Mouse (Mus musculus) urinary bladder, postnatal 0 days (tissue): ENCODE results near the gene Vmn1r52. TPM values are rescaled to one million over a fixed set of nuclear protein-coding genes. Genes with fewer than 3 reads are reported as not detected.

Experiments used
- polyA plus RNA-seq: library from polyadenylated mRNA; unstranded; fragments of >200 nt; fragmentation: Nextera tagmentation; extraction: Ambion mirVana; gene quantifications from 2 replicates; pipeline ENCODE4 v1.2.1, GENCODE M21; 2015

Vmn1r52 gene
- not detected in 2 replicates for polyA plus RNA-seq

DNA sequence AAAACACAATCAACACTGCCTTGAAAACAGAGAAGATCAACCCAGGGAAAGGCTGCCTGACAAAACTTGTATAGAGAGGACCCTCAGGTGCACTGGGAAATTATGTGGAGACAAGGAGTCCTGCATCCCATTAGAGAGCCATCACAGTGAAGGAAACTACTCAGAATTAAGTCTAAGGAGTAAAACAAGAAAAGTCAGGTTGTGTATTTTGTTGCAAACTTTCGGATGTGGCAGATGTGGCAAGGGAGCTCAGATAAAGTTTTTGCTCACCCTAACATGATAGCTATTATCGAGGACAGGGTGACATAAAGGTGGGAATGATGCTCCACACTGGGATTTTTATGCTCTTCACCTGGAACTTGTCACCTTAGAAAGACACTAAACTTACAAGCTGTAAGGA lies at the start of gene Vmn1r52:
Gene Vmn1r52, plus strand, starts transcription at position 301 of the 400 bp plus-strand sequence.

DNA sequence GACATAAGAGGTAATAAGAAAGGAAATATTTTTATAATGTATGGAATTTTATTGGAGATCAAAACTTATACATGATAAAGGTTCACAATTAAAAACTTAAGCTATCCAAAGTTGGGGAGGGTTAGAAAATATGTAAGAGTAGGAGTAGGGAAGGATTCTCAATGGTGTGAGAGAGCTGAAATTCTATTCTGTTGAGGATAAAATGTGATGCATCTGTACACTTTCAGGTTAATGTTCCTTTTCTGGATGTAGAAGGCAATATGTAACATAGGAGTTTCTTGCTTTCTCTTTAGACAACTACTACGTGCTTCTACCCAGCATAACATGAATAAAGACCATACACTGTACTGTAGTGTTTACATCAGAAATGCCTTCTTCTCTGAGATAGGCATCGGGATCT lies 27.9 kb downstream of the Vmn1r52 start, which contains the start of gene V1ra8:
Gene V1ra8, plus strand, starts transcription at position 301 of the 400 bp plus-strand sequence.

DNA sequence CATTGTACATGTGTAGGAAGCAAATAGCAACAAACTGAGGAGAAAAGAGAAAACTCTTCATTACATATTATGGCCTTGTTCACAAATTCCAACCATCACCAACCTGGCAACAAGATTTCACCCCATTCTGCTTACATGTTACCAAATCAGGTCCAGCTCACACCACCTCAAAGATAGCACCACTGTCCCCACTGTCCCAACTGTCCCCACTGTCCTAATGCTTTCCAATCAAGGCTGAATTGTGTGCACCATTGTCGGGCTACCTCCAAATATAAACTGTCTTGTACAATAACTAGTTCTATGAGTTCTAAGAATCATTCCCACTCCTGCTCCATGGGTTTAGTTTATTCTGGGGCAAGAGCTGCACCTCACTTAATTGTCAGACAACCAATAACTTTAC lies 49.7 kb downstream of the Vmn1r52 start, which contains the start of gene Vmn1r53:
Gene Vmn1r53, minus strand, starts transcription at position 101 of the 400 bp plus-strand sequence.

Other genes with a start within 250 kb of the Vmn1r52 start
- not detected in 2 replicates for gene Vmn1r45, start 234.2 kb upstream of the Vmn1r52 start, polyA plus RNA-seq
- gene Vmn1r46, start 205.5 kb upstream of the Vmn1r52 start, polyA plus RNA-seq: not detected in 2 replicates
- gene Vmn1r47, start 158.7 kb upstream of the Vmn1r52 start, polyA plus RNA-seq: not detected in 2 replicates
- gene Vmn1r48, start 138.0 kb upstream of the Vmn1r52 start, polyA plus RNA-seq: not detected in 2 replicates
- not detected in 2 replicates for gene Vmn1r49, start 96.3 kb upstream of the Vmn1r52 start, polyA plus RNA-seq
- gene Vmn1r50, start 73.4 kb upstream of the Vmn1r52 start, polyA plus RNA-seq: not detected in 2 replicates
- gene Vmn1r51, start 52.2 kb upstream of the Vmn1r52 start, polyA plus RNA-seq: 0.05 TPM in 1 of 2 replicates, not detected in the other
- gene V1ra8, start 28.0 kb downstream of the Vmn1r52 start, polyA plus RNA-seq: not detected in 2 replicates
- gene Vmn1r53, start 49.6 kb downstream of the Vmn1r52 start, polyA plus RNA-seq: not detected in 2 replicates
- not detected in 2 replicates for gene Vmn1r54, start 71.5 kb downstream of the Vmn1r52 start, polyA plus RNA-seq
- gene BC048671, start 126.4 kb downstream of the Vmn1r52 start, polyA plus RNA-seq: not detected in 2 replicates
- 0.07 TPM in 1 of 2 replicates, not detected in the other for gene Chst13, start 150.4 kb downstream of the Vmn1r52 start, polyA plus RNA-seq
- gene Uroc1, start 158.5 kb downstream of the Vmn1r52 start, polyA plus RNA-seq: 0.15 and 0.33 TPM in 2 replicates
- gene Zxdc, start 194.7 kb downstream of the Vmn1r52 start, polyA plus RNA-seq: 4.3 and 4.8 TPM in 2 replicates